Mouse (Mus musculus): ENCODE measurements at regions not wholly inside any gene's neighbourhood (a gene's known extent, or its start where the extent isn't known, plus 50 kb on each side); places are given as distances from the start of the nearest gene placed in this dataset.

GRCm38 (mm10) chr17:69736379-69737096 lies 232.3 kb upstream of the Dlgap1 start:
- H3K4me2 ChIP-seq (replicated peaks; ENCODE audit: low read depth, low read length) = no peak overlapping the region
- H3K36me3 ChIP-seq (ENCODE audit: control insufficient read depth, insufficient read depth, low read length) = no peaks in the 10 kb centered on the region
- no peaks in the 10 kb centered on the region for H3K4me1 ChIP-seq (ENCODE audit: control insufficient read depth, insufficient read depth, low read length)
- H3K9ac ChIP-seq (replicated peaks; ENCODE audit: low read depth, low read length) = no peak overlapping the region
- no peak overlapping the region for H3K27ac ChIP-seq (ENCODE audit: low read length)
- no peaks in the 10 kb centered on the region for H3K27me3 ChIP-seq (ENCODE audit: control insufficient read depth, insufficient read depth, low read length)
- no peaks in the 10 kb centered on the region for H3K9me3 ChIP-seq (ENCODE audit: control insufficient read depth, low read depth, low read length)
- 66% methylated on average over 4 of the region's 4 CpGs for WGBS
- H3K4me3 ChIP-seq (ENCODE audit: low read depth, low read length) = no peak overlapping the region
- ATAC-seq (ENCODE audit: insufficient number of reproducible peaks, insufficient read depth, low FRiP score, low read depth) = no peak

- no peak overlapping the region for H3K4me2 ChIP-seq (replicated peaks; ENCODE audit: low read depth, low read length)
- H3K27ac ChIP-seq (ENCODE audit: low read length) = no peak overlapping the region
- no peaks in the 10 kb centered on the region for H3K36me3 ChIP-seq (ENCODE audit: control insufficient read depth, insufficient read depth, low read length)
- ATAC-seq (ENCODE audit: insufficient number of reproducible peaks, insufficient read depth, low FRiP score, low read depth) = no peak
- H3K9me3 ChIP-seq (ENCODE audit: control insufficient read depth, low read depth, low read length) = no peaks in the 10 kb centered on the region
- no peaks in the 10 kb centered on the region for H3K27me3 ChIP-seq (ENCODE audit: control insufficient read depth, insufficient read depth, low read length)
- H3K4me3 ChIP-seq (ENCODE audit: low read depth, low read length) = no peak overlapping the region
- 81% methylated on average over 8 of the region's 8 CpGs for WGBS
- no peak overlapping the region for H3K9ac ChIP-seq (replicated peaks; ENCODE audit: low read depth, low read length)
- H3K4me1 ChIP-seq (ENCODE audit: control insufficient read depth, insufficient read depth, low read length) = no peaks in the 10 kb centered on the region
These were observed 199.9 kb upstream of the Dlgap1 start for GRCm38 (mm10) chr17:69769002-69769421.

- no peak for ATAC-seq (ENCODE audit: insufficient number of reproducible peaks, insufficient read depth, low FRiP score, low read depth)
- Histone ChIP-seq H3K27me3 (ENCODE audit: control insufficient read depth, insufficient read depth, low read length) (no peaks in the 10 kb centered on the region), H3K4me1 (ENCODE audit: control insufficient read depth, insufficient read depth, low read length) (no peaks in the 10 kb centered on the region), H3K4me2 (replicated peaks; ENCODE audit: low read depth, low read length) (no peak overlapping the region), H3K9ac (replicated peaks; ENCODE audit: low read depth, low read length) (no peak overlapping the region), H3K4me3 (ENCODE audit: low read depth, low read length) (no peak overlapping the region), H3K9me3 (ENCODE audit: control insufficient read depth, low read depth, low read length) (no peaks in the 10 kb centered on the region), H3K36me3 (ENCODE audit: control insufficient read depth, insufficient read depth, low read length) (no peaks in the 10 kb centered on the region), H3K27ac (ENCODE audit: low read length) (no peak overlapping the region)
- WGBS = 76% methylated on average over 4 of the region's 4 CpGs
These were observed 198.8 kb upstream of the Dlgap1 start for GRCm38 (mm10) chr17:69770046-69770445.

GRCm38 (mm10) chr17:69781201-69781600 lies 187.7 kb upstream of the Dlgap1 start:
- Histone ChIP-seq H3K4me3 (ENCODE audit: low read depth, low read length) (no peak overlapping the region), H3K9ac (replicated peaks; ENCODE audit: low read depth, low read length) (no peak overlapping the region), H3K4me1 (ENCODE audit: control insufficient read depth, insufficient read depth, low read length) (no peaks in the 10 kb centered on the region), H3K9me3 (ENCODE audit: control insufficient read depth, low read depth, low read length) (no peaks in the 10 kb centered on the region), H3K27ac (ENCODE audit: low read length) (no peak overlapping the region), H3K4me2 (replicated peaks; ENCODE audit: low read depth, low read length) (no peak overlapping the region), H3K27me3 (ENCODE audit: control insufficient read depth, insufficient read depth, low read length) (no peaks in the 10 kb centered on the region), H3K36me3 (ENCODE audit: control insufficient read depth, insufficient read depth, low read length) (no peaks in the 10 kb centered on the region)
- WGBS = 87% methylated on average over 1 of the region's 1 CpGs
- ATAC-seq (ENCODE audit: insufficient number of reproducible peaks, insufficient read depth, low FRiP score, low read depth) = no peak

GRCm38 (mm10) chr17:69786985-69787384 lies 181.9 kb upstream of the Dlgap1 start:
- 82% methylated on average over 3 of the region's 3 CpGs for WGBS
- no peak for ATAC-seq (ENCODE audit: insufficient number of reproducible peaks, insufficient read depth, low FRiP score, low read depth)
- no peak overlapping the region for H3K27ac ChIP-seq (ENCODE audit: low read length)
- H3K9me3 ChIP-seq (ENCODE audit: control insufficient read depth, low read depth, low read length) = no peaks in the 10 kb centered on the region
- H3K36me3 ChIP-seq (ENCODE audit: control insufficient read depth, insufficient read depth, low read length) = no peaks in the 10 kb centered on the region
- no peak overlapping the region for H3K4me2 ChIP-seq (replicated peaks; ENCODE audit: low read depth, low read length)
- no peaks in the 10 kb centered on the region for H3K27me3 ChIP-seq (ENCODE audit: control insufficient read depth, insufficient read depth, low read length)
- H3K9ac ChIP-seq (replicated peaks; ENCODE audit: low read depth, low read length) = no peak overlapping the region
- H3K4me1 ChIP-seq (ENCODE audit: control insufficient read depth, insufficient read depth, low read length) = no peaks in the 10 kb centered on the region
- H3K4me3 ChIP-seq (ENCODE audit: low read depth, low read length) = no peak overlapping the region

- ATAC-seq (ENCODE audit: insufficient number of reproducible peaks, insufficient read depth, low FRiP score, low read depth) = no peak
- no peaks in the 10 kb centered on the region for H3K36me3 ChIP-seq (ENCODE audit: control insufficient read depth, insufficient read depth, low read length)
- no peaks in the 10 kb centered on the region for H3K9me3 ChIP-seq (ENCODE audit: control insufficient read depth, low read depth, low read length)
- no peak overlapping the region for H3K9ac ChIP-seq (replicated peaks; ENCODE audit: low read depth, low read length)
- no peaks in the 10 kb centered on the region for H3K4me1 ChIP-seq (ENCODE audit: control insufficient read depth, insufficient read depth, low read length)
- no peak overlapping the region for H3K27ac ChIP-seq (ENCODE audit: low read length)
- H3K27me3 ChIP-seq (ENCODE audit: control insufficient read depth, insufficient read depth, low read length) = no peaks in the 10 kb centered on the region
- H3K4me2 ChIP-seq (replicated peaks; ENCODE audit: low read depth, low read length) = no peak overlapping the region
- WGBS = 82% methylated on average over 5 of the region's 5 CpGs
- H3K4me3 ChIP-seq (ENCODE audit: low read depth, low read length) = no peak overlapping the region
These were observed 147.4 kb upstream of the Dlgap1 start for GRCm38 (mm10) chr17:69821473-69821872.

- Histone ChIP-seq H3K9me3 (ENCODE audit: control insufficient read depth, low read depth, low read length) (no peaks in the 10 kb centered on the region), H3K36me3 (ENCODE audit: control insufficient read depth, insufficient read depth, low read length) (no peaks in the 10 kb centered on the region), H3K4me1 (ENCODE audit: control insufficient read depth, insufficient read depth, low read length) (no peaks in the 10 kb centered on the region), H3K27ac (ENCODE audit: low read length) (no peak overlapping the region), H3K27me3 (ENCODE audit: control insufficient read depth, insufficient read depth, low read length) (no peaks in the 10 kb centered on the region), H3K4me2 (replicated peaks; ENCODE audit: low read depth, low read length) (no peak overlapping the region), H3K4me3 (ENCODE audit: low read depth, low read length) (no peak overlapping the region), H3K9ac (replicated peaks; ENCODE audit: low read depth, low read length) (no peak overlapping the region)
- no peak for ATAC-seq (ENCODE audit: insufficient number of reproducible peaks, insufficient read depth, low FRiP score, low read depth)
- WGBS = 86% methylated on average over 2 of the region's 2 CpGs
These were observed 147.0 kb upstream of the Dlgap1 start for GRCm38 (mm10) chr17:69821901-69822300.

- Histone ChIP-seq H3K4me1 (ENCODE audit: control insufficient read depth, insufficient read depth, low read length) (no peaks in the 10 kb centered on the region), H3K27me3 (ENCODE audit: control insufficient read depth, insufficient read depth, low read length) (no peaks in the 10 kb centered on the region), H3K9me3 (ENCODE audit: control insufficient read depth, low read depth, low read length) (no peaks in the 10 kb centered on the region), H3K4me3 (ENCODE audit: low read depth, low read length) (no peak overlapping the region), H3K4me2 (replicated peaks; ENCODE audit: low read depth, low read length) (no peak overlapping the region), H3K36me3 (ENCODE audit: control insufficient read depth, insufficient read depth, low read length) (no peaks in the 10 kb centered on the region), H3K9ac (replicated peaks; ENCODE audit: low read depth, low read length) (no peak overlapping the region), H3K27ac (ENCODE audit: low read length) (no peak overlapping the region)
- WGBS = 88% methylated on average over 1 of the region's 1 CpGs
- no peak for ATAC-seq (ENCODE audit: insufficient number of reproducible peaks, insufficient read depth, low FRiP score, low read depth)
These were observed 146.0 kb upstream of the Dlgap1 start for GRCm38 (mm10) chr17:69822921-69823320.

GRCm38 (mm10) chr17:69841308-69841707 lies 127.6 kb upstream of the Dlgap1 start:
- Histone ChIP-seq H3K27me3 (ENCODE audit: control insufficient read depth, insufficient read depth, low read length) (no peaks in the 10 kb centered on the region), H3K4me3 (ENCODE audit: low read depth, low read length) (no peak overlapping the region), H3K36me3 (ENCODE audit: control insufficient read depth, insufficient read depth, low read length) (no peaks in the 10 kb centered on the region), H3K4me2 (replicated peaks; ENCODE audit: low read depth, low read length) (no peak overlapping the region), H3K27ac (ENCODE audit: low read length) (no peak overlapping the region), H3K9me3 (ENCODE audit: control insufficient read depth, low read depth, low read length) (no peaks in the 10 kb centered on the region), H3K9ac (replicated peaks; ENCODE audit: low read depth, low read length) (no peak overlapping the region), H3K4me1 (ENCODE audit: control insufficient read depth, insufficient read depth, low read length) (no peaks in the 10 kb centered on the region)
- 45% methylated on average over 5 of the region's 5 CpGs for WGBS
- peak; percentile 46; the same call in 1 of the 2 replicates for ATAC-seq (ENCODE audit: insufficient number of reproducible peaks, insufficient read depth, low FRiP score, low read depth)

Data from stomach, embryonic 14.5 days (tissue).